Mouse (Mus musculus) stomach, embryonic 15.5 days (tissue): ENCODE measurements around the gene Nckap5l. TPM values are rescaled to one million over a fixed set of nuclear protein-coding genes. Genes with fewer than 3 reads are reported as not detected.
A peak's percentile ranks its signal among the peaks of the same experiment; 100 is the strongest.
"Not testable (repeated sequence)": the region's sequence is repeated elsewhere in the genome, so short reads cannot be mapped to it uniquely, and the experiment has no call there.

ENCODE experiments used
- ATAC-seq: fragments of 200-750 bp; cut with Nextera tagmentation; 2 replicates; pipeline ENCODE4 v1.8.0; 2017; ENCODE audit warnings: low read depth, moderate number of reproducible peaks, moderate TSS enrichment; ENCODE audit not compliant: insufficient read depth, low FRiP score
- H3K27ac ChIP-seq: fragments of 300-500 bp; sonication (generic); 2 replicates; pipeline ENCODE4 v1.5.1; 2015; ENCODE audit warnings: mild to moderate bottlenecking, inconsistent platforms
- H3K27me3 ChIP-seq: fragments of 300-500 bp; sonication (generic); replicated peaks from 2 replicates; pipeline ENCODE4 v1.6.1; 2015; ENCODE audit warnings: inconsistent platforms
- H3K36me3 ChIP-seq: fragments of 300-500 bp; sonication (generic); 2 replicates; pipeline ENCODE4 v1.6.1; 2015; ENCODE audit warnings: inconsistent platforms
- H3K4me1 ChIP-seq: fragments of 300-500 bp; sonication (generic); 2 replicates; pipeline ENCODE4 v1.6.1; 2015; ENCODE audit warnings: inconsistent platforms
- H3K4me2 ChIP-seq: fragments of 300-500 bp; sonication (generic); 2 replicates; pipeline ENCODE4 v1.6.1; 2015; ENCODE audit warnings: mild to moderate bottlenecking, inconsistent platforms
- H3K4me3 ChIP-seq: fragments of 300-500 bp; sonication (generic); replicated peaks from 2 replicates; pipeline ENCODE4 v1.5.1; 2015; ENCODE audit warnings: inconsistent platforms
- H3K9ac ChIP-seq: fragments of 300-500 bp; sonication (generic); 2 replicates; pipeline ENCODE4 v1.6.1; 2015; ENCODE audit warnings: inconsistent platforms
- H3K9me3 ChIP-seq: fragments of 300-500 bp; sonication (generic); 2 replicates; pipeline ENCODE4 v1.6.1; 2016; ENCODE audit warnings: inconsistent platforms
- WGBS: fragments of 180-500 bp; shearing (Covaris S2); methylation state at CpG from one replicate; pipeline ENCODE4 v1.1.7; 2015; 5-methylcytosine and 5-hydroxymethylcytosine counted together
- polyA plus RNA-seq: library from polyadenylated mRNA; unstranded; fragments of >200 nt; fragmentation: Nextera tagmentation; extraction: Ambion mirVana; gene quantifications from 2 replicates; pipeline ENCODE4 v1.2.1, GENCODE M21; 2015

The Nckap5l gene
- polyA plus RNA-seq, 1 experiment from 2014 or later = 4.8 TPM

DNA sequence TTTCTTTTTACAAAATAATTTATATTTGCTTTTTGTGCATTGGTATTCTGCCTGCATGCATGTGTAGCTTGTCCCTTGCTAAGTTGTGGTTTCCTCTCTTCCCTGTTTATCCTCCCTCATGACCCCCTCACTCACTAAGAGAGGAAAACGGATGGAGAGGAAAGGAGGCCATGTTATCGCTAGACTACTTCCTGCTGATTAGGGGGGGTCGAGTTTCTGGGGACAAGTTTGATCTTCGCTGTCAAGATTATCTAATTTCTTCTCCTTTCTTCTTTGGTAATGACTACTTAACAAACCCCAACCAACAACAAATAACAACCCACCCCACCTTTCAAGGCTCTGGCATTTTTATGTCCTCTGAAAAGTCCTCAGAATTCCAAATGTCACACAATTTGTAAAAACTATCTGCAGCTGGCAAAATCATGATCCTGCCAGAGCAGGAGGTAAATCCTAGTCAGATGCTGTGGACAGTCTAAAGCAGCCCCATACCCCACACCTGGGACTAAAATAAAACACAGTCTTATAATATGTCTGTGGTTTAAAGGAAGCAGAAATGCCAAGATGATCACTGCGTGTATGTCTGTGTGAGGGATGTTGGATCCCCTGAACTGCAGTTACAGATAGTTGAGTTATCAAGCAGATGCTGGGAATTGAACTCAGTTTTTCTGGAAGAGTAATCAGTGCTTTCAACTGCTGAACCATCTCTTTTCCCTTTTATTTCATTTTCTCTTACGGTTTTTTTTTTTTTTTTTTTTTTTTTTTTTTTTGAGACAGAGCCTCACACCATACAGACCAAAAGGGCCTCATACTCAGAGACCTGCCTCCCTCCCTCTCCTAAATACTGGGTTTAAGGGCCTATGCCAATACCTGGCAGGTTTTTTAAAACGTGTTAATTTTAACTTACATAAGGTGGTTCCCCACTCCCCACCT is 66.8 kb downstream of the Nckap5l start:
- H3K4me1 ChIP-seq = peaks cover 17% of the 10 kb centered on the region
- no peaks in the 10 kb centered on the region for H3K36me3 ChIP-seq
- H3K9ac ChIP-seq = no peak overlapping the region
- H3K9me3 ChIP-seq = no peaks in the 10 kb centered on the region
- no peak for ATAC-seq
- WGBS = 60% methylated on average over 7 of the region's 7 CpGs
- no peak overlapping the region for H3K4me3 ChIP-seq
- H3K4me2 ChIP-seq = no peak overlapping the region
- no peak overlapping the region for H3K27ac ChIP-seq
- H3K27me3 ChIP-seq = no peaks in the 10 kb centered on the region

GRCm38 (mm10) chr15:99387976-99388375 is 69.6 kb downstream of the Nckap5l start:
- Histone ChIP-seq H3K9me3 (no peaks in the 10 kb centered on the region), H3K4me1 (peaks cover 6% of the 10 kb centered on the region; the same call in 1 of the 2 replicates), H3K27me3 (no peaks in the 10 kb centered on the region), H3K4me2 (no peak overlapping the region), H3K27ac (no peak overlapping the region), H3K36me3 (no peaks in the 10 kb centered on the region), H3K9ac (no peak overlapping the region), H3K4me3 (no peak overlapping the region)
- ATAC-seq = no peak
- WGBS = 72% methylated on average over 4 of the region's 4 CpGs

GRCm38 (mm10) chr15:99386796-99387195 is 70.8 kb downstream of the Nckap5l start:
- no peak overlapping the region for H3K4me2 ChIP-seq
- no peak overlapping the region for H3K4me3 ChIP-seq
- no peak for ATAC-seq
- 71% methylated on average over 3 of the region's 3 CpGs for WGBS
- no peaks in the 10 kb centered on the region for H3K9me3 ChIP-seq
- no peaks in the 10 kb centered on the region for H3K4me1 ChIP-seq
- no peaks in the 10 kb centered on the region for H3K27me3 ChIP-seq
- no peak overlapping the region for H3K9ac ChIP-seq
- no peaks in the 10 kb centered on the region for H3K36me3 ChIP-seq
- no peak overlapping the region for H3K27ac ChIP-seq

DNA sequence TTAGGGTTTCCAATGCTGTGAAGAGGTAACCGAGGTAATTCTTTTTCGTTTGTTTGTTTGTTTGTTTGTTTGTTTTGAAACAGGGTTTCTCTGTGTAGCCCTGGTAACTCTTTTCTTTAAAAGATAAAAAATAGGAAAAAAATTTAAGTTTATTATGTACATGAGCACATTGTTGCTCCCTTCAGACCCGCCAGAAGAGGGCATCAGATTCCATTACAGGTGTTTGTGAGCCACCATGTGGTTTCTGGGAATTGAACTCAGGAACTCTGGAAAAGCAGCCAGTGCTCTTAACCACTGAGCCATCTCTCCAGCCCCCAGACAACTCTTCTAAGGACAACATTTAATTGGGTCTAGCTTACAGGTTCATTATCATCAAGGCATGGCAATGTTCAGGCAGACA is 71.4 kb downstream of the Nckap5l start:
- H3K4me2 ChIP-seq, H3K36me3 ChIP-seq, H3K27me3 ChIP-seq, H3K9ac ChIP-seq, H3K4me3 ChIP-seq, H3K9me3 ChIP-seq, ATAC-seq, H3K4me1 ChIP-seq, H3K27ac ChIP-seq: not testable (repeated sequence)
- WGBS = 60% methylated on average over 3 of the region's 3 CpGs

DNA sequence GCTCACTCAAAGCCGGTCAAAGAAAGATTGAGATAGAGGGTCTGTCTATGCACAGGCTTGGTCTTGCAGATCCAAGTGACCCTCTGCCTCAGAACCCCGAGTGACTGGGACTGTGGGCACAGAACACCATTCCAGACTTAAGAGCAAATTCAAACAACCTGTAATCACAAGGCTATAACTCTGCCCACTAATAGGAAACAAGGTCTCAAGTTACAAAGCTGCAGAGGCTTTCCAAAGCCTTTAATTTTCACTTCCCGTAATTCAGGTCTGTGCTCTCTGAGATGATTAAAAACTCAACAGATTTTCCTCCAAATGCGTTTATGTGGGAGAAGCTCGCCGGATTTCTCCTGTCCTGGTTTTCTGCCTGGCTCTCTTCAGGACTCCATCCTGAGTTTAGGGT is 73.5 kb downstream of the Nckap5l start:
- Histone ChIP-seq H3K4me1 (no peaks in the 10 kb centered on the region), H3K9ac (no peak overlapping the region), H3K9me3 (no peaks in the 10 kb centered on the region), H3K4me2 (no peak overlapping the region), H3K36me3 (no peaks in the 10 kb centered on the region), H3K27ac (no peak overlapping the region; the same call in 1 of the 2 replicates), H3K4me3 (no peak overlapping the region), H3K27me3 (no peaks in the 10 kb centered on the region)
- ATAC-seq = no peak
- 43% methylated on average over 6 of the region's 6 CpGs for WGBS

GRCm38 (mm10) chr15:99382893-99383292 is 74.7 kb downstream of the Nckap5l start:
- no peak overlapping the region for H3K4me3 ChIP-seq
- no peak overlapping the region for H3K4me2 ChIP-seq
- peak; percentile 85 for ATAC-seq
- no peaks in the 10 kb centered on the region for H3K36me3 ChIP-seq
- H3K27me3 ChIP-seq = no peaks in the 10 kb centered on the region
- H3K27ac ChIP-seq = no peak overlapping the region
- no peaks in the 10 kb centered on the region for H3K4me1 ChIP-seq
- H3K9me3 ChIP-seq = no peaks in the 10 kb centered on the region
- no peak overlapping the region for H3K9ac ChIP-seq

GRCm38 (mm10) chr15:99376240-99376639 is 81.3 kb downstream of the Nckap5l start:
- Histone ChIP-seq H3K4me3 (no peak overlapping the region), H3K4me2 (no peak overlapping the region), H3K27me3 (no peaks in the 10 kb centered on the region), H3K4me1 (no peaks in the 10 kb centered on the region), H3K36me3 (no peaks in the 10 kb centered on the region), H3K27ac (no peak overlapping the region), H3K9ac (no peak overlapping the region), H3K9me3 (no peaks in the 10 kb centered on the region)
- WGBS = 88% methylated on average over 5 of the region's 5 CpGs
- ATAC-seq = no peak

DNA sequence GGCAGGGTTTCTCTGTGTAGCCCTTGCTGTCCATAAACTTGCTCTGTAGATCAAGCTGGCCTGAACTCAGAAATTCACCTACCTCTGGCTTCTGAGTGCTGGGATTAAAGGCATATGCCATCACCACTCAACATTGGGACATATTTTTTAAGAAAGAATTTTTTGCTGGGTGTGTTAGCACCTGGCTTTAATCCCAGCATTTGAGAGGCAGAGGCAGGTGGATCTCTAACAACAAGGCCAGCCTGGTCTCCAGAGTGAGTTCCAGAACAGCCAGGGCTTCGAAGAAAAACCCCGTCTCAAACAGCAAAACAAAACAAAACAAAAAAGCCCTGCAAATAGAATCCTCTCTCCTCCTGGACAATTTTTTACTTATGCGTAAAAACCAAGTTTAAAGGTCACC is 82.0 kb downstream of the Nckap5l start:
- Histone ChIP-seq H3K36me3 (no peaks in the 10 kb centered on the region), H3K4me3 (no peak overlapping the region), H3K9ac (no peak overlapping the region), H3K9me3 (no peaks in the 10 kb centered on the region), H3K27me3 (no peaks in the 10 kb centered on the region), H3K4me2 (no peak overlapping the region), H3K27ac (no peak overlapping the region), H3K4me1 (no peaks in the 10 kb centered on the region)
- ATAC-seq = no peak
- 84% methylated on average over 3 of the region's 3 CpGs for WGBS

GRCm38 (mm10) chr15:99375036-99375435 is 82.5 kb downstream of the Nckap5l start:
- Histone ChIP-seq H3K4me3 (no peak overlapping the region), H3K27ac (no peak overlapping the region), H3K4me2 (no peak overlapping the region), H3K9ac (no peak overlapping the region), H3K9me3 (no peaks in the 10 kb centered on the region), H3K4me1 (no peaks in the 10 kb centered on the region), H3K36me3 (no peaks in the 10 kb centered on the region), H3K27me3 (no peaks in the 10 kb centered on the region)
- WGBS = 94% methylated on average over 5 of the region's 5 CpGs
- no peak for ATAC-seq

DNA sequence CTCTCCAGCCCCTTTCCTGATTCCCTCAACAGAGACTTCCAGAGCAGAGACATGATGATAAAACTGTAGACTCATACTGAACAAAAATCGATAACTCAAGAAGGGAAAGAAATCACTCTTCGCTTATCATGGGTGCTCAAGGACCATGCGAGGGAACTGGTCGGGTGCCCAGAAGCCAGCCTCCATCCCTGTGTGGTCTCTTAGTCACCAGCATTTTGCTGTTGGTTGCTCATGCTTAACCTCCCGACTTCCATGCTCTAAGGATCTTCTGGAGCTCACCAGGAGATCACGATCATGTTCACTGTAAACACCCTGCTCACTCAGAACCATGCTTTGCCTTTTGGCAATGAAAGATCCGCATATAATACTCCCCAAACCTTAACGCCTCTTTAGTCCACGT is 84.8 kb downstream of the Nckap5l start:
- H3K36me3 ChIP-seq = no peaks in the 10 kb centered on the region
- no peak for ATAC-seq
- no peak overlapping the region for H3K9ac ChIP-seq
- H3K27me3 ChIP-seq = no peaks in the 10 kb centered on the region
- H3K27ac ChIP-seq = no peak overlapping the region
- no peak overlapping the region for H3K4me3 ChIP-seq
- H3K4me1 ChIP-seq = peaks cover 12% of the 10 kb centered on the region; the same call in 1 of the 2 replicates
- H3K4me2 ChIP-seq = no peak overlapping the region
- 71% methylated on average over 9 of the region's 9 CpGs for whole genome bisulfite sequencing
- H3K9me3 ChIP-seq = no peaks in the 10 kb centered on the region
